Mouse (Mus musculus) G1E (cell line): ENCODE data around the gene Zbtb8a. TPM values are rescaled to one million over a fixed set of nuclear protein-coding genes. Genes with fewer than 3 reads are reported as not detected.
"Not testable (repeated sequence)": the region's sequence is repeated elsewhere in the genome, so short reads cannot be mapped to it uniquely, and the experiment has no call there.

Source experiments
- ATAC-seq: 2 replicates; pipeline ENCODE4 v1.8.0; 2016; ENCODE audit warnings: mild to moderate bottlenecking; ENCODE audit not compliant: insufficient number of reproducible peaks, poor library complexity, low FRiP score, severe bottlenecking; ENCODE audit errors: extremely low read depth
- DNase-seq: peaks from one replicate; pipeline ENCODE4 v3.0.0; 2012; ENCODE audit warnings: low spot score
- H3K27me3 ChIP-seq: 2 replicates; pipeline ENCODE4 v1.6.1; 2012; ENCODE audit warnings: mild to moderate bottlenecking, low read length, inconsistent platforms; ENCODE audit not compliant: insufficient read depth
- H3K36me3 ChIP-seq: replicated peaks from 2 replicates; pipeline ENCODE3; 2012; ENCODE audit warnings: mild to moderate bottlenecking, inconsistent platforms
- H3K4me1 ChIP-seq: 2 replicates; pipeline ENCODE4 v1.6.1; 2012; ENCODE audit warnings: low read depth, low read length, inconsistent platforms, mixed read lengths; ENCODE audit not compliant: insufficient read depth
- H3K4me3 ChIP-seq: 2 replicates; pipeline ENCODE4 v1.5.1; 2012; ENCODE audit warnings: low read depth, mild to moderate bottlenecking, inconsistent platforms, low read length, moderate library complexity, mixed read lengths
- H3K9me3 ChIP-seq: replicated peaks from 2 replicates; pipeline ENCODE4 v1.6.1; 2012; ENCODE audit warnings: inconsistent platforms
- CTCF ChIP-seq: IDR thresholded peaks from 2 replicates; pipeline ENCODE4 v1.5.1; 2012; ENCODE audit warnings: low read depth, low read length, inconsistent platforms, mixed read lengths
- GATA1 ChIP-seq: IDR thresholded peaks from 2 replicates; pipeline ENCODE4 v1.6.1; 2012; ENCODE audit warnings: borderline replicate concordance, low read length, inconsistent platforms, mixed read lengths
- GATA2 ChIP-seq: IDR thresholded peaks from 2 replicates; pipeline ENCODE4 v1.6.1; 2012; ENCODE audit warnings: low read depth, low read length, inconsistent platforms, borderline replicate concordance
- POLR2AphosphoS5 ChIP-seq: IDR thresholded peaks from 2 replicates; pipeline ENCODE4 v1.6.1; 2012; ENCODE audit warnings: low read depth, low read length, inconsistent platforms; ENCODE audit not compliant: insufficient replicate concordance
- TAL1 ChIP-seq: conservative IDR thresholded peaks from 2 replicates; pipeline ENCODE4 v1.6.1; 2012; ENCODE audit warnings: low read depth, low read length, inconsistent platforms, mixed read lengths
- polyA plus RNA-seq: library from polyadenylated mRNA; stranded (reverse); fragments of >175 nt; gene quantifications from 2 replicates; pipeline ENCODE4 v1.2.3, GENCODE M21; 2012
- total RNA-seq, 2 experiments: library from RNA; stranded (forward) in 1 of 2; stranded (reverse) in 1 of 2; fragments of 200-1000 nt in 1 of 2; fragments of >200 nt in 1 of 2; fragmentation: Nextera tagmentation in 1 of 2; gene quantifications; 2 replicates each; pipeline ENCODE4 v1.2.3; 2014 to 2017

The Zbtb8a gene
- total and polyA plus RNA-seq, 3 experiments: 0.14 to 0.87 TPM; not detected in 1

- no peak overlapping the region for H3K4me3 ChIP-seq
- peaks cover 17% of the 10 kb centered on the region for H3K4me1 ChIP-seq
- DNase-seq (no peak), ATAC-seq (no peak)
- peaks cover 12% of the 10 kb centered on the region for H3K27me3 ChIP-seq
- no peaks in the 10 kb centered on the region for H3K36me3 ChIP-seq
- no peaks in the 10 kb centered on the region for H3K9me3 ChIP-seq
- TF ChIP-seq CTCF: no peak
- TF ChIP-seq GATA1: no peak
- no peak for TF ChIP-seq POLR2AphosphoS5
- TF ChIP-seq GATA2: no peak
- TF ChIP-seq TAL1: no peak
Measured at GRCm38 (mm10) chr4:129373202-129373976, 4.5 kb downstream of the Zbtb8a start.

- Histone ChIP-seq H3K9me3 (no peaks in the 10 kb centered on the region), H3K4me1 (peaks cover 8% of the 10 kb centered on the region; the same call in 1 of the 2 replicates), H3K4me3 (no peak overlapping the region), H3K27me3 (peaks cover 6% of the 10 kb centered on the region; the same call in 1 of the 2 replicates), H3K36me3 (no peaks in the 10 kb centered on the region)
- TF ChIP-seq POLR2AphosphoS5: no peak
- TF ChIP-seq GATA2: no peak
- no peak for DNase-seq
- ATAC-seq: no peak
Measured at GRCm38 (mm10) chr4:129371391-129371790, 6.5 kb downstream of the Zbtb8a start.

GRCm38 (mm10) chr4:129365224-129365623, 12.7 kb downstream of the Zbtb8a start:
- Histone ChIP-seq H3K4me1 (peaks cover 20% of the 10 kb centered on the region), H3K9me3 (no peaks in the 10 kb centered on the region)
- ATAC-seq: no peak

GRCm38 (mm10) chr4:129364379-129364778, 13.5 kb downstream of the Zbtb8a start:
- TF ChIP-seq TAL1: no peak
- no peak for TF ChIP-seq GATA2
- no peak for TF ChIP-seq CTCF
- TF ChIP-seq GATA1: no peak
- no peak for TF ChIP-seq POLR2AphosphoS5
- no peak for ATAC-seq
- peaks cover 17% of the 10 kb centered on the region for H3K27me3 ChIP-seq
- DNase-seq: no peak
- H3K4me1 ChIP-seq: peaks cover 20% of the 10 kb centered on the region
- H3K4me3 ChIP-seq: no peak overlapping the region
- H3K9me3 ChIP-seq: no peaks in the 10 kb centered on the region
- no peaks in the 10 kb centered on the region for H3K36me3 ChIP-seq

More at GRCm38 (mm10) chr4:129365224-129365623, 12.7 kb downstream of the Zbtb8a start:
- DNase-seq: no peak
- Histone ChIP-seq H3K36me3 (no peaks in the 10 kb centered on the region), H3K27me3 (peaks cover 11% of the 10 kb centered on the region), H3K4me3 (peak overlapping the region; percentile 61)
- TF ChIP-seq CTCF (no peak), GATA2 (no peak), GATA1 (no peak), TAL1 (no peak)

GRCm38 (mm10) chr4:129363463-129363862, 14.5 kb downstream of the Zbtb8a start:
- Histone ChIP-seq H3K27me3 (peaks cover 17% of the 10 kb centered on the region), H3K9me3 (no peaks in the 10 kb centered on the region), H3K4me1 (peaks cover 20% of the 10 kb centered on the region), H3K4me3 (no peak overlapping the region), H3K36me3 (no peaks in the 10 kb centered on the region)
- no peak for ATAC-seq
- no peak for TF ChIP-seq POLR2AphosphoS5
- no peak for TF ChIP-seq TAL1
- no peak for TF ChIP-seq GATA1
- TF ChIP-seq CTCF: no peak
- TF ChIP-seq GATA2: no peak
- no peak for DNase-seq

- Histone ChIP-seq H3K4me3 (no peak overlapping the region), H3K4me1 (peaks cover 20% of the 10 kb centered on the region), H3K36me3 (no peaks in the 10 kb centered on the region), H3K27me3 (peaks cover 14% of the 10 kb centered on the region), H3K9me3 (no peaks in the 10 kb centered on the region)
- no peak for ATAC-seq
- no peak for TF ChIP-seq CTCF
- TF ChIP-seq GATA2: no peak
- no peak for TF ChIP-seq GATA1
- TF ChIP-seq POLR2AphosphoS5: no peak
- no peak for TF ChIP-seq TAL1
- DNase-seq: no peak
Measured at GRCm38 (mm10) chr4:129362771-129363170, 15.1 kb downstream of the Zbtb8a start.

- H3K9me3 ChIP-seq, H3K4me3 ChIP-seq, ATAC-seq, H3K36me3 ChIP-seq, DNase-seq: not testable (repeated sequence)
- H3K27me3 ChIP-seq: peaks cover 17% of the 10 kb centered on the region
- peaks cover 20% of the 10 kb centered on the region for H3K4me1 ChIP-seq
Measured at GRCm38 (mm10) chr4:129362238-129362637, 15.7 kb downstream of the Zbtb8a start.
